Mouse (Mus musculus): ENCODE results near the gene Bdh1. TPM values are rescaled to one million over a fixed set of nuclear protein-coding genes. Genes with fewer than 3 reads are reported as not detected.
"Not testable (repeated sequence)": the region's sequence is repeated elsewhere in the genome, so short reads cannot be mapped to it uniquely, and the experiment has no call there.

Gene Bdh1
- 9.7 and 10.8 TPM in 2 replicates for polyA plus RNA-seq (2015; fragmentation: Nextera tagmentation; extraction: Ambion mirVana)

- no peak within 1 kb of the TSS for H3K9ac ChIP-seq
- H3K4me3 ChIP-seq, result no peak within 1 kb of the TSS
- peaks cover 12% of the 10 kb centered on the region for H3K27me3 ChIP-seq (replicated peaks)
- no peak within 1 kb of the TSS for H3K27ac ChIP-seq (replicated peaks)
- H3K4me1 ChIP-seq, result no peaks in the 10 kb centered on the region
- no peak within 1 kb of the TSS for H3K4me2 ChIP-seq
- no peak for ATAC-seq (ENCODE audit: extremely low read depth, insufficient number of reproducible peaks, low FRiP score, low TSS enrichment)
- no peaks in the 10 kb centered on the region for H3K36me3 ChIP-seq
- no peaks in the 10 kb centered on the region for H3K9me3 ChIP-seq
- 65% methylated on average over 9 of the region's 9 CpGs for WGBS
Observed at GRCm38 (mm10) chr16:31422000-31422399, at the start of gene Bdh1. Gene Bdh1, plus strand, starts transcription at chr16:31422280.

- WGBS, result 81% methylated on average over 3 of the region's 3 CpGs
- H3K4me1 ChIP-seq; H3K36me3 ChIP-seq; H3K9ac ChIP-seq; H3K27me3 ChIP-seq (replicated peaks); ATAC-seq (ENCODE audit: extremely low read depth, insufficient number of reproducible peaks, low FRiP score, low TSS enrichment); H3K9me3 ChIP-seq; H3K4me3 ChIP-seq; H3K4me2 ChIP-seq; H3K27ac ChIP-seq (replicated peaks): not testable (repeated sequence)
Observed at GRCm38 (mm10) chr16:31372316-31372715, 49.8 kb upstream of the Bdh1 start.

- not testable (repeated sequence) for H3K27me3 ChIP-seq (replicated peaks); H3K27ac ChIP-seq (replicated peaks); H3K9ac ChIP-seq; H3K4me2 ChIP-seq; H3K4me1 ChIP-seq; H3K36me3 ChIP-seq; H3K9me3 ChIP-seq; H3K4me3 ChIP-seq; ATAC-seq (ENCODE audit: extremely low read depth, insufficient number of reproducible peaks, low FRiP score, low TSS enrichment)
- WGBS, result 73% methylated on average over 4 of the region's 4 CpGs
Observed at GRCm38 (mm10) chr16:31375877-31376582, 46.0 kb upstream of the Bdh1 start.

GRCm38 (mm10) chr16:31388269-31388668 is 33.8 kb upstream of the Bdh1 start:
- not testable (repeated sequence) for H3K27me3 ChIP-seq (replicated peaks); H3K4me2 ChIP-seq; ATAC-seq (ENCODE audit: extremely low read depth, insufficient number of reproducible peaks, low FRiP score, low TSS enrichment); H3K9me3 ChIP-seq; H3K4me1 ChIP-seq; H3K4me3 ChIP-seq; H3K9ac ChIP-seq; H3K27ac ChIP-seq (replicated peaks); H3K36me3 ChIP-seq
- WGBS, result 77% methylated on average over 3 of the region's 3 CpGs

GRCm38 (mm10) chr16:31399231-31399630 is 22.8 kb upstream of the Bdh1 start:
- WGBS, result 75% methylated on average over 2 of the region's 2 CpGs
- no peak for ATAC-seq (ENCODE audit: extremely low read depth, insufficient number of reproducible peaks, low FRiP score, low TSS enrichment)
- no peaks in the 10 kb centered on the region for H3K36me3 ChIP-seq
- no peak overlapping the region for H3K4me3 ChIP-seq
- H3K9me3 ChIP-seq, result peaks cover 10% of the 10 kb centered on the region; the same call in 1 of the 2 replicates
- no peaks in the 10 kb centered on the region for H3K4me1 ChIP-seq
- no peaks in the 10 kb centered on the region for H3K27me3 ChIP-seq (replicated peaks)
- no peak overlapping the region for H3K9ac ChIP-seq
- H3K4me2 ChIP-seq, result no peak overlapping the region
- no peak overlapping the region for H3K27ac ChIP-seq (replicated peaks)

- no peak overlapping the region for H3K4me3 ChIP-seq
- no peak overlapping the region for H3K27ac ChIP-seq (replicated peaks)
- no peak overlapping the region for H3K9ac ChIP-seq
- no peaks in the 10 kb centered on the region for H3K4me1 ChIP-seq
- no peak overlapping the region for H3K4me2 ChIP-seq
- peaks cover 10% of the 10 kb centered on the region; the same call in 1 of the 2 replicates for H3K9me3 ChIP-seq
- ATAC-seq (ENCODE audit: extremely low read depth, insufficient number of reproducible peaks, low FRiP score, low TSS enrichment), result no peak
- no peaks in the 10 kb centered on the region for H3K36me3 ChIP-seq
- WGBS, result 78% methylated on average over 11 of the region's 11 CpGs
- no peaks in the 10 kb centered on the region for H3K27me3 ChIP-seq (replicated peaks)
Observed at GRCm38 (mm10) chr16:31400908-31401692, 21.0 kb upstream of the Bdh1 start.

- Histone ChIP-seq H3K27me3 (replicated peaks) (no peaks in the 10 kb centered on the region), H3K36me3 (no peaks in the 10 kb centered on the region), H3K4me2 (no peak overlapping the region), H3K4me1 (no peaks in the 10 kb centered on the region), H3K9me3 (peaks cover 8% of the 10 kb centered on the region; the same call in 1 of the 2 replicates), H3K27ac (replicated peaks) (no peak overlapping the region), H3K9ac (no peak overlapping the region), H3K4me3 (no peak overlapping the region)
- 42% methylated on average over 8 of the region's 8 CpGs for WGBS
- ATAC-seq (ENCODE audit: extremely low read depth, insufficient number of reproducible peaks, low FRiP score, low TSS enrichment), result no peak
Observed at GRCm38 (mm10) chr16:31402096-31402495, 20.0 kb upstream of the Bdh1 start.

GRCm38 (mm10) chr16:31403971-31404370 is 18.1 kb upstream of the Bdh1 start:
- Histone ChIP-seq H3K27me3 (replicated peaks) (no peaks in the 10 kb centered on the region), H3K4me1 (no peaks in the 10 kb centered on the region), H3K4me2 (no peak overlapping the region), H3K36me3 (no peaks in the 10 kb centered on the region), H3K9ac (no peak overlapping the region), H3K4me3 (no peak overlapping the region), H3K27ac (replicated peaks) (no peak overlapping the region), H3K9me3 (no peaks in the 10 kb centered on the region)
- 81% methylated on average over 4 of the region's 4 CpGs for WGBS
- no peak for ATAC-seq (ENCODE audit: extremely low read depth, insufficient number of reproducible peaks, low FRiP score, low TSS enrichment)

GRCm38 (mm10) chr16:31405040-31405439 is 17.0 kb upstream of the Bdh1 start:
- Histone ChIP-seq H3K9ac (no peak overlapping the region), H3K4me1 (no peaks in the 10 kb centered on the region), H3K4me3 (no peak overlapping the region), H3K36me3 (no peaks in the 10 kb centered on the region), H3K27ac (replicated peaks) (no peak overlapping the region), H3K4me2 (no peak overlapping the region), H3K27me3 (replicated peaks) (no peaks in the 10 kb centered on the region), H3K9me3 (no peaks in the 10 kb centered on the region)
- ATAC-seq (ENCODE audit: extremely low read depth, insufficient number of reproducible peaks, low FRiP score, low TSS enrichment), result no peak
- WGBS, result 40% methylated on average over 1 of the region's 1 CpGs

- 68% methylated on average over 3 of the region's 3 CpGs for WGBS
Observed at GRCm38 (mm10) chr16:31407872-31408271, 14.2 kb upstream of the Bdh1 start.

GRCm38 (mm10) chr16:31410969-31411368 is 11.1 kb upstream of the Bdh1 start:
- Histone ChIP-seq H3K27me3 (replicated peaks) (no peaks in the 10 kb centered on the region), H3K36me3 (no peaks in the 10 kb centered on the region), H3K27ac (replicated peaks) (no peak overlapping the region), H3K4me3 (no peak overlapping the region), H3K4me2 (no peak overlapping the region), H3K9ac (no peak overlapping the region), H3K4me1 (no peaks in the 10 kb centered on the region), H3K9me3 (no peaks in the 10 kb centered on the region)
- 61% methylated on average over 4 of the region's 4 CpGs for WGBS
- ATAC-seq (ENCODE audit: extremely low read depth, insufficient number of reproducible peaks, low FRiP score, low TSS enrichment), result no peak

More at GRCm38 (mm10) chr16:31407872-31408271, 14.2 kb upstream of the Bdh1 start:
- ATAC-seq (ENCODE audit: extremely low read depth, insufficient number of reproducible peaks, low FRiP score, low TSS enrichment), result no peak
- no peak overlapping the region for H3K27ac ChIP-seq (replicated peaks)
- no peak overlapping the region for H3K4me2 ChIP-seq
- no peak overlapping the region for H3K4me3 ChIP-seq
- no peaks in the 10 kb centered on the region for H3K4me1 ChIP-seq
- no peaks in the 10 kb centered on the region for H3K36me3 ChIP-seq
- H3K9ac ChIP-seq, result no peak overlapping the region
- H3K27me3 ChIP-seq (replicated peaks), result no peaks in the 10 kb centered on the region
- H3K9me3 ChIP-seq, result no peaks in the 10 kb centered on the region

Data from heart, embryonic 13.5 days (tissue).